Mouse (Mus musculus): ENCODE results near the gene Zbtb41.
"Not testable (repeated sequence)": the region's sequence is repeated elsewhere in the genome, so short reads cannot be mapped to it uniquely, and the experiment has no call there.

Zbtb41 gene

DNA sequence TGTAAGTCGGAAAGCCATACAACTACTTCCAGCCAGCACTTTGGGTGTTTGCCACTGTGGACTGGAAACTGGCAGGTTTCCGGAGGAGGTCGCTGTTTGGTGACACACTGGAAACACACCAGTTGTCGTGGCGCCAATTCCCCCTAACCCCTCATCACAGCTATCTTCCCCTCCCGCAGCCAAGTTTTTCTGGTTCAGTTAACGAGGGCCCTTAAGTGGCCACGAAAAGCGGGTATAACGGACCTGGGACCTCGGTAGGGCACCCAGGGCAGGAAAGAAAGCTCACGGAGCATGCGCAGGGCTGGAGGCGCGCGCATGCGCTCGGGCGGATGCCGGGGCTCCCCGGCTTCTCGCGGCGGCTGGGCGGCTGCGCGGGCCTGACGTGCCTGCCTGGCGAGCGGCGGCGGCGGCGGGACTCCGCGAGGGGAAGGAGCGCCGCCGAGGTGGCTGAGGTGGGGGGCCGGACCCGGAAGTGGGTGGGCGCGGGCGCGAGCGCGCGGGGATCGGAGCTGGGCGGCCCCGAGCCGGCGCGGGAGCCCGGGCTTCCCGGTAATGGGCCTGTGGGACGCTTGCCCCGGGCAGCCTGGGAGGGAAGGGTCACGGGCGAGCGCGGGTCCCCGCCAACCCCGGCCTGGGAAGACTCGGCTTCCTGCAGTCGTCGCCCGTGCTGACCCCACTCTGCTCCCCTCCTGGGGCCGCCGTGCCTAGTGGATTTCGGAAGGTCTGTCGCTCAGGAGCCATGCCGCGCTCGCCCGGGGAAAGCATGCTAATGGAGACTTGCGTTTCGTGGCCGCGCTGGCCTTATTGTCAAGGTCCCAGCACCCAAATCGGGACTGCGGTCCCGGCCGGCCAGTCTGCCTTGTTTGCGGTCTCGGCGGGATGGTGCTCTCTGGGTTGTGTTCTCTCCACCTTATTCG, at the start of gene Zbtb41:
TSS of gene Zbtb41 (plus strand) at position 414 of the 917 bp plus-strand sequence.
- peak; percentile 85 to 86 for DNase-seq (ENCODE audit: low spot score in 2 of 2)

GRCm38 (mm10) chr1:139375900-139376299, 46.2 kb upstream of the Zbtb41 start:
- DNase-seq (ENCODE audit: low spot score in 2 of 2) = no peak

DNA sequence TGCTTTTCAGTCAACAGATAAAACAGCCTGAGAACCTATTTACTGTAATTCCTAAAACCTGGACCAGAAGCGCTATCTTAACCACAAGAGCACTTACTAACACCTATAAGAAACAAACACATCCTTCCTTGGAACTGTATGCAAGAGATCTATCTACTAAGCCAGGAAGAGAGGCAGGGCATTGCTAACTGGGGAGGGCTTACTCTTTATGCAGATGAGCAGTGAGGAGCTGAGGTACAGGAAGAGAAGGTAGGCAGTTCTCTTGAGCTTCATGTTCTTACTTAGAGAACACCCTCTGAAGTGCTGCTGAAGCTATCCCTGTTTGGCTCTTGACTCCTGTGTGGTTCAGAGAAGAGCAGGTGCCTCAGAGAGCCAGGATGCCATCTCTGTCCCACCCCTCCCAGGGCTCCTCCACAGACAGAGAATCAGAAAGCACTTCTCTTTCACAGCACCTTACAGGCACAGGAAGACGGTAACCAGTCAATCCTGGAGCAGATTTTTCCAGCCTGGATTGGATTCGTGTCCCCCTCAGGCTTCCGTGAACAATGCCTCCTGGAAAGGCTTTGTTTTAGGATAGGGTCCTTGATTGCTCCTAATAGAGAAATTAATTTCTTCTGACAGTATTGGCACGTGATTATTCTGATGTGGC, 45.3 kb upstream of the Zbtb41 start, which contains the start of gene Crb1:
TSS of gene Crb1 (minus strand) at position 463 of the 649 bp plus-strand sequence.
- DNase-seq (ENCODE audit: low spot score in 2 of 2) = no peak

DNA sequence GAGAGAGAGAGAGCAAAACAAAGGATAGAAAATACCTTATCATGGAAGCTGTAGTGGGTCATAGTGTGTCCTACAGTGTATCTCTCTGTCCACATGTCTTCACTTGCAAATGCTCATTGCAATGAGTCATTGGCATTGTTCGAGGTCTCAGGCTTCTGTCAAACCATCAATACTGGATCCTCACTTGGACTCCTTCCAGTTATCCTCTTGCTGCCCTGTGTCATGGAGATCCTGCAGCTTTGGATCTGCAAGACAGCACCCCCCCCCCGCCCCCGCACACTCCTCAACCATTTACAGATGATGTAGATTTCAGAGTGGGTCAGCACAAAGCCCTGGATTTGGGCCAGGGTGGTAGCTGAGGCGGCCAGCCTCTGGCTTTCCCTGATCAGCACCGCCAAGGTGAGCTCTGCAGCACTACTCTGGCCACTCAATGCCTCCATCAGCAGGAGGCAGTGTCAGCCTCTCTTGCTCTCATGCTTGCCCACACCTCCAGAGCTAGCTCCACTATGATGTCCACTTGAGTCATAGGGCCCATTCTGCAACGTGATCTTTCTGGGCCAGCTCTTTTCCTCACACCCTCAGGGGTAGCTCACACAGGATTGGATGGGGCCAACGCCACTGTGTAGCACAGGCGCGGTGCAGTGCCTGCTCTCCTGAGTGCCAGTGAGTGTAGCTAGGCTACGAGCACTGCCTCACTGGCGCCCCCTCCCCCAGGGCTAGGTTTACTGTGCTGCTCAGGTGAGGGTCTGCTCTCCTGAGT, 43.0 kb upstream of the Zbtb41 start:
- no peak for DNase-seq (ENCODE audit: low spot score in 2 of 2)

DNA sequence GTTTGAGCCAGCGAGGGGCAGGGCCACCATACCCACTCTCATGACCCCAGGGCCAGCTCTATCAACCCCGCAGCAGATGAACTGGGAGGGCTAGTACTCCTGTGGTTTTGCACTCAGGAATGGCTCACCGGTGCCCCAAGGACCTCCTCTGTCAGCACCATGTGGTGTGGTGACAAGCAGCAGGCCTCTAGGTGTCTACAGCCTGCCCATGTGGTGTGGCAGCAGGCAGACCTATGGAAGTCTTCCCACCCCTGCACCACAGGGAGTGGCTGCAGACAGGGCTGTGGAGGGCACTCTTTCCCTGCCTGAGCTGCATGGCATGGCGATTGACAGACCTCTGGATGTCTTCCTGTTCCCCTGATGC, 42.5 kb upstream of the Zbtb41 start:
- DNase-seq (ENCODE audit: low spot score in 2 of 2) = no peak

GRCm38 (mm10) chr1:139391747-139392146, 30.3 kb upstream of the Zbtb41 start:
- no peak for DNase-seq (ENCODE audit: low spot score in 2 of 2)

DNA sequence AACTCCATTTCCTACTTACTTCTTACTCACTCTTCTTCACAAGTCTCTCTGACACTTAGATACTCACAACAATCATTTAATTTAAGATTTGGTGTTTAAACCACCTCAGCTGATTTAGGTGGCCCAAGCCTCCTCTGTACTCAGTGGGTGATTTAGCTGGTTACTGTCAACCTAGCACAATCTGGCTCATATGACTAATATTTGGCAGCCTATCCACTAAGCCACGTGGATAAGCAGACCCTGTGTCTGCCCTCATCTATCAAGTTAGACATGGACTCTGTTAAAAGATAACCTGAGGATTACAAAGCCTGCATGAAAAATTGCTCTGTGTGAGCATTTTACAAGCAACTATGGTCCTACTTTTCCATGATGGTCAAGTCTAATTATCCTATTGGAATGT, 25.5 kb upstream of the Zbtb41 start:
- no peak for DNase-seq (ENCODE audit: low spot score in 2 of 2)

GRCm38 (mm10) chr1:139405766-139406165, 16.3 kb upstream of the Zbtb41 start:
- no peak for DNase-seq (ENCODE audit: low spot score in 2 of 2)

DNA sequence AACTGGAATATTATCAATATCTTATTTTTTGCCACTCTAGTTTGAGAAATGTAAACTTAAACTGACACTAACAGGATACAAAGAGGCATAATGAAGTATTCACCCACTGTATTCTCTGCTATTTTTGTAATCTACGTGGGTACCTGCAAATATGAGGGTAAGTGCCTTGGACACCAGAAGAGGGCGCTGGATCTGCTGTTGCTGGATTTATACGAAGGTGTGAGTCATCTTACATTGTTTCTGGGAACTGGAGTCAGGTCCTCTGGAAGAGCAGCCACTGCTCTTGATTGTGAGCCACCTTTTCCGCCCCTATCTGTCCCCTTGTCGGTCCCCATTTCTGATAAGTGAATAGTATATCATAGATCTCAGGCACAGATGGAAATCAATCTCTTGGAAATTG, 14.4 kb upstream of the Zbtb41 start:
- no peak for DNase-seq (ENCODE audit: low spot score in 2 of 2)

DNA sequence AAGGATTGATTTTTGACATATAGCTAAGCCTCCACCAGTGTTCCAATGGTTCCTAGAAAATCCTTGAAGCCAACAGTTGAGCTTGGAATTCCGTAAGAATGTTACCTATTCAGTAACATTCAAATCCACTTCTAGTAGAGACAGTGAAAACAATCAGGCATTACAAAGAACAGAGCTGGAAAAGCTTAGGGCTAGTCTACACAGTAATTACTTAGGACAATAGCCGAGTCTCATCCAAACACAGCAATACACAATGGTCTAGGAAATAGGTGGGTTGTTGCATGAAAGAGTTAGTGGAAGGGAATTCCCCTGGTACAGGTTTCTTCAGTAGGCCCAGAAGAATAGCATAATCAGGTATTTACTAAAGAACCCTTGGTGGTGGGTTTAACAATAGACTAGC, 9.7 kb upstream of the Zbtb41 start:
- DNase-seq (ENCODE audit: low spot score in 2 of 2) = not testable (repeated sequence)

GRCm38 (mm10) chr1:139413465-139413864, 8.6 kb upstream of the Zbtb41 start:
- no peak for DNase-seq (ENCODE audit: low spot score in 2 of 2)

DNA sequence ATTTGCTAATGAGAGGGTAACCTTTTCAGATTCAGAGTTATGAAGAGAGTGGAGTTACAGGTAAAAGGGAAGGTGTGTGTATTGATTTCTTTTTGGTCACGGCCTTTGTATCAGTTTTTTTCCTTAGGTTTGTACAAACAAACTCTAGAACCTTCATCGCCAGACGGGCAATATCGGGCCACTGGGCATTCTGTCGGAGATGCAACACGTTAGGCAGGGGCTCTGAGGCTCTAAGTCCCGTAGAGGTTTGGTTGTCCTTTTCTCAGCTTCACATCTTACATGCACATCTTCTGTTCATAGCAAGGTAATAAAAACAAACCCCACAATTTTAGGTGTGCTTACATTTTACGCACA, 590 bp upstream of the Zbtb41 start:
- DNase-seq (ENCODE audit: low spot score in 2 of 2) = no peak

DNA sequence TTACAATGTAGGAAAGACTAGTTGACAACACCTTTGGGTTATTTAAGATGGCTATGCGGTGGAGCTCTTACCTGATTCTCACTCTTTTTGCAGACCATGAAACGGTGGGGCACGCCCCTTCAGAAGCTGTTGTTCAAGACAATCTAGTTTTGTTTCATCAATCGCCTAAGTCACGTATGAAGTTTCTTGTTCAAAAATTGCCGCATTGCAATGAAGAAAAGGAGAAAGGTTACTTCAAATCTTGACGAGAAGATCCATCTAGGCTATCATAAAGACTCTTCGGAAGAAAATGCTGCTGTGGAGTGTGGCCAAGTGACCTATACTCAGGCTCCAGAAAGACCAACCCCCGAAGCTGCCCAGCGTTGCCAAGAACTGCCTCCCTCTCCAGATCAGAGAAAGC, 853 bp downstream of the Zbtb41 start:
- peak in 1 of 2 experiments; percentile 4 for DNase-seq (ENCODE audit: low spot score in 2 of 2)

DNA sequence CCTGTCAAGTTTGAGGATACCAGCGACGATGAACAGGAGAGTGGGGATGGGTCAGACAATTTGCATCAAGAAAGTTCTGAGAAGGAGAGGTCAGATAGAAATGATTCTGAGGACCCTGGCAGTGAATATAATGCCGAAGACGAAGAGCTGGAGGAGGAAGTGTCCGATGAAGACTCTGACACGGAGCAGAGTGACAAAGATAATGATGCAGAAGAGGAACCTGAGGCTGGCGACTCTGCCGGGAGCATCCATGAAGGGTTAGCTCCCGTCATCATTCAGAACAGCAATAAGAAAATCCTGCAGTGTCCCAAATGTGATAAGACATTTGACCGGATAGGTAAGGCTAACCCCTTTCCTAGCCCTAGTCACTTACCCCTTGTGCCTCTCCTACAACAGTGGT, 1.8 kb downstream of the Zbtb41 start:
- DNase-seq (ENCODE audit: low spot score in 2 of 2) = no peak

DNA sequence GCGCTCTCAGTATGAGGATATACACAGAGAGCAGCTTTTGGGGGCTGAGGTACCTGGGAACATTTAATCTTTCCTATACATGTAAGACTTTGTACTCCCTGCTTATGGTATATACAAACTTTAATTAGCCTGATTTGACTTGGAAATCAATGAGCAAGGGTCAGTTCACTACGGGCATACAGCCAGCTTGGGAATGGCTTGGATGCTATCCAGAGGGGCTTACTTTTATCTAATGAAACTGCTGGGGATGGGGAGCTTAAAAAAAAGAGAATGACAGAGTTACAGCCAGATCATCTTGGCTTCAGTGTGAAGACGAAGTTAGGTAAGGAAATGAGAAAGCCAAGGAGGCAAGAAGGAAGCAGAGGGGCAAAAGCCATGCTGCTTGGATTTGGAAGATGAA, 2.9 kb downstream of the Zbtb41 start:
- no peak for DNase-seq (ENCODE audit: low spot score in 2 of 2)

- DNase-seq (ENCODE audit: low spot score in 2 of 2) = no peak
Observed at GRCm38 (mm10) chr1:139438373-139438772, 16.3 kb downstream of the Zbtb41 start.

DNA sequence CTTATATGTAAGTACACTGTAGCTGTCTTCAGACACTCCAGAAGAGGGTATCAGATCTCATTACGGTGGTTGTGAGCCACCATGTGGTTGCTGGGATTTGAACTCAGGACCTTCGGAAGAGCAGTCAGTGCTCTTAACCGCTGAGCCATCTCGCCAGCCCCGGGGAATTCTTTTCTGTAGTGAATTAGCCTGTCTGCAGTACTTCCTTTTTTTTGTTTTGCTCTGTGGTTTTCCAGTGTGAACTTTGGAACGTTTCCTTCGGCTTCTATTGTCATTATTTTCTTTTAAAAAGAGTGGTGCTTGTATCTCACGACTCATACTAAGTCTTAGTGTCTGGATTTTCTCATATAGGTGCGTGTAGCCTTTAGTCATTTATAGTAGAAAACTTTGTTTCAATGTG, 21.0 kb downstream of the Zbtb41 start:
- DNase-seq (ENCODE audit: low spot score in 2 of 2) = not testable (repeated sequence)

DNA sequence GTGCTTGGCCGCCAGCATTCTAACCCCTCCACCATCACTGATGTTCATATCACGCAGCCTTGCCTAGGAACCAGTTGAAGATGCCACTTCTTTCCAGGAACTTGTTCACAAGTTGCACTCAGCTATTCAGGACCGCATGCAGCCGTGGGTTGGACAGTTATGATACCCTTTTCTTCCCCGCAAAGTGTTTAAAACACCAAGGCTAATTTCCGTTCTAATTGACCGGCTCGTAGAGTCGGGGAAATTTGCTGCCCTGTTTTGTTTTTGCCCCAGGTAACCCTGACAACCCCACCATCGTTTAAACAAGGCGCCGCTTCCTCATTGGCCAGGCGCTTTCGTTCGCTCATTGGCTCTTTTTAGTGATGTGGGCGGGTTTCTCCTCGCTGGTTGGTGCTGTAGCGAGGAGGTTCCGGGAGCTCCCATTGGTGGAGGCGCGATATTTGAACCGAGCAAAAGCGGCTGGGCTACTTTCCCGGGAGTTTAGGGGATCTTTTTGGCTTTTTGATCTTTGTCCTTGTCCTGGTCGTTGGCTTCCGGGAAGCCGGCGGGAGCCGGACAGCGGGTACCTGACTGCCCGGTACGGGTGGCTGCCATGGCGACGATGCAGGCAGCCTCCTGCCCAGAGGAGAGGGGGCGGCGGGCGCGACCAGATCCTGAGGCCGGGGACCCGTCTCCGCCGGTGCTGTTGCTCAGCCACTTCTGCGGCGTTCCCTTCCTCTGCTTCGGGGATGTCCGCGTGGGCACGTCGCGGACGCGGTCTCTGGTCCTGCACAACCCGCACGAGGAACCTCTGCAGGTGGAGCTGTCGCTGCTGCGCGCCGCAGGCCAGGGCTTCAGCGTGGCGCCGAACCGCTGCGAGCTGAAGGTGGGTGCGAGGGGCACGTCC, 32.5 kb downstream of the Zbtb41 start, which contains the start of gene Aspm:
TSS of gene Aspm (plus strand) at position 433 of the 886 bp plus-strand sequence.
- DNase-seq (ENCODE audit: low spot score in 2 of 2) = peak; percentile 80 to 88

DNA sequence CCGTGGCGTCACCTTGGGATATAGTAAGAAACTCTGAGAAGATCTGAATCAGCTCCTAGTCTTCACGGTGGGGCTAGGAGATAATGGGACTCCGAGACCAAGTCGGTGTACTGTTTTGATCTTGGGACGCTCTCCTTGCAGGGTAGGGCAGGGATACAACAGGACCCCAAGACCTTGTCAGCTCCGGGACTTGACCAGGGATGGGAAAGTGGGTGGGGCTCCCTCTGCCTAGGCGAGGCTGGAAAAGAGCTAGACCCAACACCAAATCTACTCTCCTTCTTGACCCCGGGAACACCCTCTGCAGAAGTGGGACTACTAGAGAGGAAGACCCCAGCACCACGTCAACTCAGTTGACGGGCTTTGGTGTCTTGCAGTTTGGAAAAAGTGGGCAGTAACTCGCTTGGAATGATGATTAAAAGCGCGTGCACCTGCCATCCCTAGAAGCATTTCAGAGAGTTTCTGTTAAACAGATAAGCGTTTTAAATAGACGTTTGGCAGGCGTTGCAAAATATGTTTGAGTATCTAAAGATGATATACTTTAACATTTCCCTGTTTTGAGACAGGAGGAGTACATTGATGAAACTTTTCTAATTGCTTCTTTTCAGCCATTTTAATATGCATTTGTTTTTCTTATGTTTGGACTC, 33.3 kb downstream of the Zbtb41 start:
- DNase-seq (ENCODE audit: low spot score in 2 of 2) = no peak

DNA sequence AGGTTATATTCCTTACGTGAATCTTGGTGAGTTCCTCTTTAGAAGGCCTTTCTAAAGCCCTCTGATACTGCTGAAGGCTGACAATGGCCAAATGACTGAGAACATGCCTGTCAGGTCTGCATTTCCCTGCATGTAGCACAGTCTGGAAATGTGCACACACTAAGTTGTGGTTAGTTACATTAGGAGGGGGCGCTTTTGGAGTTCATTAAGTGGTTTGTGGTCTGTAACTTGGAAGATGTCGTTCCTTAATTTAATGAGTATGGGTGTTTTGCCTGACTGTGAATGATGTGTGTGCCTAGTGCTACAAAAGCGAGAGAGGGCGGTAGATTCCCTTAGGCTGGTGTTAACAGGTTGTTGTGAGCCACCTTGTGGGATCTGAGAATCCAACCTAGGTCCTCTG, 38.7 kb downstream of the Zbtb41 start:
- DNase-seq (ENCODE audit: low spot score in 2 of 2) = no peak

- DNase-seq (ENCODE audit: low spot score in 2 of 2) = no peak
Observed at GRCm38 (mm10) chr1:139465936-139466335, 43.8 kb downstream of the Zbtb41 start.
